Mouse (Mus musculus) left cerebral cortex, postnatal 10 days (tissue): ENCODE results near the gene Akap13. TPM values are rescaled to one million over a fixed set of nuclear protein-coding genes. Genes with fewer than 3 reads are reported as not detected.
"Not testable (repeated sequence)": the region's sequence is repeated elsewhere in the genome, so short reads cannot be mapped to it uniquely, and the experiment has no call there.

Experiments
- DNase-seq, 2 experiments: peaks; one replicate each; pipeline ENCODE4 v3.0.0; 2021 to 2022; ENCODE audit warnings: low spot score in 2 of 2, mixed read lengths in 1 of 2; ENCODE audit errors: extremely low spot score in 1 of 2
- intact Hi-C: fragments of 180-260 bp; cut with DNase I; formaldehyde crosslinking; loops from one replicate; pipeline ENCODE4 v1.15.1; 2025
- total RNA-seq, 2 experiments: library from RNA; stranded (reverse); gene quantifications; 2 replicates each; pipeline ENCODE4 v1.2.3; 2021

Akap13 gene
- total RNA-seq, 2 experiments from 2014 or later: 23.3 to 25.8 TPM

DNA sequence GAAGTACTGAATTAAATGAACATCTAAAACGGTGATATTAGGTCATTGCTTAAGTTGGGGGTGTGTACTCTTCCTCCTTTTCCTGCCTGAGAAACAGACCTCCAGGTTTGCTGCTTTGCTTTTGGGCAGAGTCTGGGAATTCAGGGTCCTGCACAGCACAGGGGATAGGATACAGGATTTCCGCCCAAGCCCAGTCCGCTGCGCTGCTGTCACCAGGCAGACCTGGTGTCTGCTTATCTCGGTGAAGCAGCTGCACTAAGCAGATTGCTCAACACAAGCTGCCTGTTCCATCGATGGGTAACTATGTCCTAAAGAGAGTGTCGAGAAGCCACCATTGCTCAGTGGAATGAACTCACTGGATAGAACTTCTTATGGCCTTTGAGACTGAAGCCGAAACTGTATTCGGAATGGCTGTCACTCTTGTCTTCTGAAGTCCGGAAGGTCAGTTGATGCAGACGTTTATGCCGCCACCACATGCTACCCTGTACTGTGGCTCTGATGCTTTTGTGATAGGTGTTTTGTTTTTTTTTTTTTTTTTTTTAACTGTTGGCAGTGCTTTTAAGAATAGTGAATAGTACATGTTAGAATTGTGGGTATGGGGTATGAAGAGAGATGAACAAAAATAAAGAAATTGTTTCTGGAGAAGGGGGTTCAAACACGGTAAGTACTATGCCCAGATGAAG is 156.8 kb downstream of the Akap13 start:
- intact Hi-C loops: no loop called here
- DNase-seq: peak in 1 of 2 experiments; percentile 51

- DNase-seq: no peak
- intact Hi-C loops: no loop called here
Measured at GRCm38 (mm10) chr7:75612683-75613053, 157.3 kb downstream of the Akap13 start.

- intact Hi-C loops: no loop called here
- no peak for DNase-seq
Measured at GRCm38 (mm10) chr7:75613240-75613639, 157.9 kb downstream of the Akap13 start.

GRCm38 (mm10) chr7:75614826-75615225 is 159.5 kb downstream of the Akap13 start:
- DNase-seq: no peak
- intact Hi-C loops: no loop called here

DNA sequence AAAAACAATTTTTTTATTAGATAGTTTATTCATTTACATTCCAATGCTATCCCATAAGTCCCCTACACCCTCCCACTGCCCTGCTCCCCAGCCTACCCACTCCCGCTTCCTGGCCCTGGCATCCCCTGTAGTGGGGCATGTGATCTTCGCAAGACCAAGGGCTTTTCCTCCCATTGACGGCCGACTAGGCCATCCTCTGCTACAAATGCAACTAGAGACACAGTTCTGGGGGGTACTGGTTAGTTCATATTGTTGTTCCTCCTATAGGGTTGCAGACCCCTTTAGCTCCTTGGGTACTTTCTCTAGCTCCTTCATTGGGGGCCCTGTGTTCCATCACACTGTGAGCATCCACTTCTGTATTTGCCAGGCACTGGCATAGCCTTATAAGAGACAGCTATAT is 161.9 kb downstream of the Akap13 start:
- intact Hi-C loops, DNase-seq: not testable (repeated sequence)

DNA sequence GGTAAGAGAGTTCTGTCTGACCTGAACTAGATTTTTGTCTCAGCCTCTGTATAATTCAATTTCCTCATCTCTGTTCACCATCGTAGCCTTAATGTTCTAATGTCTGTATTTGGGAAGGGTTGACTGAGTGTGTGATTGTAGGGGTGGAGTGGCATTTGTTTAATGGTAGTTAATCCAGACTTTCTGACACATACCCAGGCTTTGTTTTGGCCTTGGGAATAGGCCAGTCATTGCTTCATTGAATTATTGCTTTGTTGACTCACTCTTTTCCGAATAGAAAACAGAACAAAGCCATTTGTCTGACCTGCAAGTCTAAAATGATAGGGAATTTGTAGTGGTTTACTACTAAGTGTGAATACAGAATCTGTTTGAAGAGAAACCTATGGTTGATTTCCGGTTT is 163.4 kb downstream of the Akap13 start:
- intact Hi-C loops: no loop called here

DNA sequence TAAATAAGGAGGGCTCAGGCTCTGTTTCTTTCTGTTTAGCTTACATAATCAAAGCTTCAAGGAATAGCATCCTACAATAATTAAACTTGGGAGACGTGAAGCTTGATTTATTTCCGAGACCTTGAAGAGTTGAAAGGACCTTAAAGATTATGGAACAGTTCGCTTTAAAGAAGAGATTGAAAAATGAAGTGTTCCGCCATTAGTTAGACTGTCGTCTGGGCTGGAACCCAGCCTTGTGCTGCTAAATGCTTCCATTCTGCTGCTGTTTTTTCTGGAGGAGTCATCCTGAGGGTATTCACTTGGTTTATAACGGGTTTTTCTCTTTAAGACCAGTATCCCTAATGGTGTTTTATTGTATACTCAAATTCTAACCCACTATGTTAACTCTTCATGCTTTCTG is 164.5 kb downstream of the Akap13 start:
- DNase-seq: no peak
- intact Hi-C loops: no loop called here

More for the DNA sequence above, 163.4 kb downstream of the Akap13 start:
- DNase-seq: no peak

GRCm38 (mm10) chr7:75620395-75620960 is 165.1 kb downstream of the Akap13 start:
- intact Hi-C loops: no loop called here
- DNase-seq: no peak

DNA sequence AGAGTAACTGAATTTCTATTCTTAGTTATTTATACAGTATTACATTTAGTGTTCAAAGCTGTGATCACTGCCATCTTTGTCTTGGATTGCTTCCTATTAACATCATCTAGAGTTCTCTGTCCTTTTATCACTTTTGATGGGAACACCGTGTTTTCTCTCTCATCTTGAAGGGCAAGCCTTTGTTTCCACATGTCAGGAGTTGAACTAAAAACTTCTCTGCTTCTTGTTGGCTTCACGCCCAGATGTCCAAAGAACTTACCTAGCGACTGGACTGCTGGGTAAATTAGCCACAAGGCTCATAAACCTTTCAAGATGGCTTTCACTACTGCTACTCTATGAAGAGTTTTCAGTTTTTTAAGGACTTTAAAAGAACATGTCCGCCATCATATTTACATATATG is 165.6 kb downstream of the Akap13 start:
- intact Hi-C loops: no loop called here
- DNase-seq: no peak

GRCm38 (mm10) chr7:75627831-75628230 is 172.5 kb downstream of the Akap13 start:
- intact Hi-C loops: no loop called here
- DNase-seq: no peak

- no peak for DNase-seq
- intact Hi-C loops: no loop called here
Measured at GRCm38 (mm10) chr7:75629669-75630068, 174.3 kb downstream of the Akap13 start.

DNA sequence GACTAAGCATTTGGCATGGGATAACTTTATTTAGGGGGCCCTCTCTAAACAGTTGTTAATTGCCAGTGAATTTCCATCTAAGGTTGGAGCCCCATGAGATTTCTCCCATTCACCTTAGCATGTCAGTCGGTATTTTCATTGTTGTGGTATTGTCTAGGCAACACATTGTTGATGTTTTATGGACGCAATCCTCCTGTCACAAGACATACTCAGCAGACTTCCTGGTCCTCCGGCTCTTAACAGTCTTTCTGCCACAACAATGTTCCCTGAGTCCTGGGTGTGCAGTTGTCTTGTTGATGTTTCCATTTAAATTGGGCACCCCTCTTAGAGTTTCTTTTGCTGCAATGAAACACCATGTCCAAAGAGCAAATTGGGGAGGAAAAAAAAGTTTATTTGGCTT is 177.6 kb downstream of the Akap13 start:
- intact Hi-C loops: no loop called here

DNA sequence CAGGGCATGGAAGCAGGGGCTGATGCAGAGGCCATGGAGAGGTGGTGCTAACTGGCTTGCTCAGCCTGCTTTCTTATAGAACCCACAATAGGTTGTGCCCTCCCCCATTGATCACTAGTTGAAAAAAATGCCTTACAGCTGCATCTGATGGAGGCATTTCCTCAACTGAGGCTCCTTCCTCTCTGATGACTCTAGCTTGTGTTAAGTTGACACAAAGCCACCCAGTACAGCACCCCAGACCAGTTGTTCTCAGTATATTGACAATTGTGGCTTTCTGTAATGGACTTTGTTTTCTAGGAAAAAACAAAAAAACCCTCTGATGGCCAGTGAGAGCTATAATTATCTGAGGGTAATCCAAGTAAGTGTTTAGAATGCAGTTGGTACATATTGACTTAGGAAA is 178.1 kb downstream of the Akap13 start:
- no peak for DNase-seq
- intact Hi-C loops: no loop called here

More for the DNA sequence above, 177.6 kb downstream of the Akap13 start:
- DNase-seq: no peak

DNA sequence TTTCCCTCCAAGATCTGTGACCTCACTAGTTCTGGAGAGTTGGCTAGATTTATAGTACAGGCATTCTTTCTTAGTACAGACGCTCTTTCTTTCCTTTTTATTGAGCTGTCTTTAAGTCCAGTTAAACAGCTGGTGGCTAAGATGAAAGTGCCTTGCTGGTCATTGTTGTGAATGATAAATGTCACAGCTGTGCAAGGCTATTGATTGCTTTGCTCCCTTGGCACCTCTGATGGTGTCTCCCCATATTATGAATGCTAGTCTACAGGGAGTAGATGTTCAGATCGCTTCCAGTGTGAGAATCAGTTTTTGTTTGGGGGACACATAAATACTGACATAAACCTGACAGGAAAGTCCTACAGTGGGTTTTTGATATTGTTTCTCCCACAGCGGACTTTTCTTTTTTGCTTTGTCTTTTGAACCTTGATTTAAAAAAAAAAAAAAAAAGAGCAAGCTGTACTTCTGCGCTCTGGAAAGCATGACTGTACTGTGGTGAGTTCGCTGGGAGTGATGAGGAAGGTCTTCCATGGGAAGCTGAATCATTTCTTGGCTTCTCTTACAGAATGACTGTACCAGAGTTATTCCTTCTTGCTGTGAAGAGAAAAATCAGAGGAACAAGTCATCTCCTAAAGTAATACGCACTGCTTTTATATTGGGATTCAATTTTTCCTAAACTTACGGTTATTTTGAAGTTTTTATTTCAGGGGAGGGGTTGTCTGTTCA is 178.6 kb downstream of the Akap13 start:
- intact Hi-C loops: no loop called here

GRCm38 (mm10) chr7:75638769-75639168 is 183.4 kb downstream of the Akap13 start:
- intact Hi-C loops: no loop called here
- DNase-seq: no peak

More for the DNA sequence above, 178.6 kb downstream of the Akap13 start:
- DNase-seq: no peak

DNA sequence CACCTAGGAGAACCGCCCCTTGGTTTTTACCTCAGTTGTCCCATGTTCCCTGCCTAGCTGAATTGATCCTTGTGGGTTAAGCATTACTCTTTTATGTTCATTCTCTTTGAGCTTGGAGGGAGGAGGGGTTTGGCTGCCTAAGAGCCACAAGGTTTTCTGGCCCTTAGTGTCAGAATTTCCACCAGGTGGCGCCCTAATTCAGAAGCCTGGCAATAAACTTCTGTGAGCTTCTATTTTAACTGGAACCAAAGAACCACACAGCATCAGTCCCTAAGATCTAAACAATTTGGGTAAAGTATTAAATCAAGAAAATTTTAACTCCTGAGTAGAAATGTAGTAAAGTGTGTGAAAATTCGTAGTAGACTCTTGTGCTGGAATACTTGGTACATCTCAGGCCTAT is 184.2 kb downstream of the Akap13 start:
- DNase-seq: peak; percentile 44 to 83
- intact Hi-C loops: no loop called here

DNA sequence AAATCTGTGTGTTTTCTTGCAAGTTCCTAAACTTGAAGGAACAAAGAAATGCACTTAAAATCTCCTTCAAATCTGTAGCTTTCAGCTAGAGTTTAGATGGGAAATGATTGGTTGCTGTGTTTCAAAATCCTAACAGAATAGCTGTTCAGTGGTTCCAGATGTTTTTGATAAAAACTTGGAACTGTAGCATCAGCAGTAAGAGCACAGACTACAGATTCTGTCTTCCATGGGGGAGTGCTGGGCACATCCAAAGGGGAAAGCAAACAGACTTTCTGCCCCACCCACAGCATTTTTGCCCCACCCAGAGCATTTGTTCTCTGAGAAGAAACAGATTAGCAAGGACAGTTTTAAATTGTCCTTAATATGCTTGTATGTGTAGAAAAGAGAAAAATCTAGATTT is 184.7 kb downstream of the Akap13 start:
- intact Hi-C loops: loop anchor here (5.0 kb wide), 1 partner anchor 67 kb away; no protein-coding TSS in a partner anchor
- DNase-seq: peak in 1 of 2 experiments; percentile 30

- intact Hi-C loops: loop anchor here (5.0 kb wide), 1 partner anchor 67 kb away; no protein-coding TSS in a partner anchor
Measured at GRCm38 (mm10) chr7:75640671-75641070, 185.3 kb downstream of the Akap13 start.

DNA sequence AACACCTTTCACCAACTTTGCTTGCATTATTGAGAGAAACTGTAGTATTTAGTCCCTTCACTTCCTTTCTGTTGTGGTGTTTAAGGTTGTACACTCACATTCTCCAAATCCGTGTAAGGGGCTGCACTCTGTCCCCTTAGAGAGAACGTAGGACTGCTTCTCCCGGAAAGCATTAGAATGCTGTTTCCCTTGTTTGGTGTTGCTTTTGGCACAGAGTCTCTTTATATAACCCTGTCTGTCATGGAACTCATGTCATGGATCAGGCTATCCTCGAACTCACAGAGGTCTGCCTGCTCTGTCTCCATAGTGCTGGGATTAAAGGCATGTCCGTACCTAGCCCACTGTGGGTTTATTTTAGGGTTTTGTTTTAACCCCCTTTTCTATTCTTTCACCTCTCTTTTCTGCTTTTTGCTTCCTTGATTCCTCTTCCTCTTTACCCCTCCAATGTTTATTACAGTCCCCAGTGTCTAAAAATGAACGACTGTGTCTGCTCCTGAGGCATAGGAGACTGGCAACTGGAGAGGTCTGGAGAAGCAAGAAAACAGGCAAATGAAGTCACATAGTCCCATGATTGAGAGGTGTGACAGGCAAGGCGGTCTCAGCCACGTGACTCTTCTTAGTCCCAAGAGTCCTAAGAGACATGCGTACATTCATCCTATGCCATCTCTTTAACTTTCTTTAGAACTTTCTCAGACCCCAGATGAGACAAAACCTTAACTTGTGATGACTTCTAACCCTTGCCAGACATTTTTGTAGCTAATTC is 186.3 kb downstream of the Akap13 start:
- DNase-seq: no peak
- intact Hi-C loops: loop anchor here (5.0 kb wide), 1 partner anchor 66 kb away; no protein-coding TSS in a partner anchor

More at GRCm38 (mm10) chr7:75640671-75641070, 185.3 kb downstream of the Akap13 start:
- no peak for DNase-seq
